Mouse (Mus musculus): ENCODE results near the gene Nubp2.

Gene Nubp2

DNA sequence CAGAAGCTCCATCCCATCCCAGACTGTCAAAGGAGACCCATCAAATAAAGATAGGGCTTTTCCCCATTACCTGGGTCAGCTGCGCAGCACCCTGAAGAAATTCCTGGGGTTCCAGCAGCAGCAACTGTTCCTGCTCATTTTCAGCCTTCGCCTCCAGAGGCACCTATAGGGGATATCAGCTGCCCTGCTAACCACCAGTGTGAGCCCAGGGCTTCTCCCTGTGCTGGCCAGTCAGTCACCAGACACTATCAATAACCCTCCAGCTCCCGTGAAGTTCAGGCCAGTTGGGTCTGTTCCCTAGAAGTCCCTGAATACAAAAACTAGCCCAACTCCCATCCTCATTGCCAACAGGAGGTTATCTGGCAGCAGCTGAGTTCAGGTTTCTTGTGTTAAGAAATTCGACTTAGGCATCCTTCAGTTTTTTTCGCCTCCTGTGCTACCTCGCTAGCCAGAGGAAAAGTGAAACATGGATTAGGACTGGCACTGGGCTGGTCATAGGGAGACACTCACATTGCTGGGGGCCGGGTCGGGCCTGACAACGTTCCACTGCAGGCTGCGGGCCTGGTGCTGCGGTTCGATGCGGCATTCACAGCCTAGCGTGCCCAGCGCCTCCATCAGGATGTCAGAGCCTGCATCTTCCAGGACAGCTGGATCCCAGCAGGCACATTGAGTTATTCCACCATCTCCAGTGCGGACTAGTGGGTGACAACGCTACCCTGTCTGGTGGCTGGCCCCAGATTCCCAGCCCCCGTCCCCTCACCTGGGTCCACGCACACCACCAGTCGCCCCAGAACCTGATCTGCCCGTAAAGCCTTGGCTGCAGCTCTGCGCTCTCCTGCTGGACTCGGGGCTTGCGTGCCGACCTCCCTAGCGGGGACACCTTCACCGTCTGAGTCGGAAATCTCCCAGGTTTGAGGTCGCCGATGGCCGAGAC is 8.2 kb upstream of the Nubp2 start:
- no peak for DNase-seq (ENCODE audit: low read depth, low spot score)

DNA sequence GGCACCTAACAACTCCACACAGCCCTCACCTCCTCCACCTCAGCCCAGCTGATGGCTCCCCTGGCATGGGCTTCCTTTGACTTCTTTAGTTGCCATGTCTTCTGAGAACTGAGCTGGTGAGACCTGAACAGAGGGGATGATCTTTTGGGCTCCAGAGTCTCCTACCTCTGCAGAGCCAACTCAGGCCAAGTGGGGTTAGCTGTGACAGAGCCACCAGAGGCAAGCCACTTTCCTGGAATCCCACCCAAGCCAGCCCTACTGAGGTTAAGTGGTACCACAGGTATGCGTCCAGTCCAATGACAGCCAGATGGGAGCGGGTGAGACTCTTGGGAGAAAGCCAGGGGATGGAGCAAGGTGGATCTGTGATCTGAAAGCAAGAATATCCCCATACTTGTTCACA is 7.1 kb upstream of the Nubp2 start:
- no peak for DNase-seq (ENCODE audit: low read depth, low spot score)

DNA sequence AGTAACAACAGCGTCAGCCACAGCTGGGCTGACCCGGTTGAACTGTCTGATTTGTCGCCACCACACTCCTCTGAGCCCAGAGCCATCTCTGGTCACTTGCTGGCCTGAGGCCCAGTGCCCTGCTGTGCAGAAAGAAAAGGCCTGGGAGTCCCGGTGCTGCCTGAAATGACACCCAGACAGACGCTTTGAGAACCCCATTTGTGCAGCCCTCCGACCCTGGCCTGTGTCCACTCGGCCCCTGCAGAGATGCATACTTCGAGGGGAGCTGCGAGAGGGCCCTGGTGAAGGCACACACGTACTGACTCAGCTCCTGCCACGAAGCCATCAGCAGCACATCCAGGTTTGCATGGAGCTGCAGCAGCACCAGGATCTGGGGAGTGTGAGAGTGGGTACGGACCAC is 6.6 kb upstream of the Nubp2 start:
- no peak for DNase-seq (ENCODE audit: low read depth, low spot score)

DNA sequence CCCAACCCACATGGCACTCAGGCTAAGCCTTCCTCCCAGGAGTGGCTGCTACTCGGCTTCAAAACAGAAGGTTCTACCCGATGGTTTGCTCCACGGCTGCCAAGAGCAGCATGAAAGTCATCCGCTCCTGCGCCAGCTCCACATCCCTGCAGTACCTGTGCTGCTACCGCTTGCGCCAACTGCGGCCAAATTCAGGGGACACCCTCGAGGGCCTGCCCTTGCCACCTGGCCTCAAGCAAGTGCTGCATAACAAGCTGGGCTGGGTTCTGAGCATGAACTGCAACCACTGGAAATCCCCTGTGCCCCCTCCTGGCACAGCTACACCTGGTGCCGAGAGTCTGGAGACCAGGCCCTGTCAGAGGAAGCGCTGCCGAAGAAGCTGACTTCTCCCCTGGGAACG is 5.2 kb upstream of the Nubp2 start:
- no peak for DNase-seq (ENCODE audit: low read depth, low spot score)

DNA sequence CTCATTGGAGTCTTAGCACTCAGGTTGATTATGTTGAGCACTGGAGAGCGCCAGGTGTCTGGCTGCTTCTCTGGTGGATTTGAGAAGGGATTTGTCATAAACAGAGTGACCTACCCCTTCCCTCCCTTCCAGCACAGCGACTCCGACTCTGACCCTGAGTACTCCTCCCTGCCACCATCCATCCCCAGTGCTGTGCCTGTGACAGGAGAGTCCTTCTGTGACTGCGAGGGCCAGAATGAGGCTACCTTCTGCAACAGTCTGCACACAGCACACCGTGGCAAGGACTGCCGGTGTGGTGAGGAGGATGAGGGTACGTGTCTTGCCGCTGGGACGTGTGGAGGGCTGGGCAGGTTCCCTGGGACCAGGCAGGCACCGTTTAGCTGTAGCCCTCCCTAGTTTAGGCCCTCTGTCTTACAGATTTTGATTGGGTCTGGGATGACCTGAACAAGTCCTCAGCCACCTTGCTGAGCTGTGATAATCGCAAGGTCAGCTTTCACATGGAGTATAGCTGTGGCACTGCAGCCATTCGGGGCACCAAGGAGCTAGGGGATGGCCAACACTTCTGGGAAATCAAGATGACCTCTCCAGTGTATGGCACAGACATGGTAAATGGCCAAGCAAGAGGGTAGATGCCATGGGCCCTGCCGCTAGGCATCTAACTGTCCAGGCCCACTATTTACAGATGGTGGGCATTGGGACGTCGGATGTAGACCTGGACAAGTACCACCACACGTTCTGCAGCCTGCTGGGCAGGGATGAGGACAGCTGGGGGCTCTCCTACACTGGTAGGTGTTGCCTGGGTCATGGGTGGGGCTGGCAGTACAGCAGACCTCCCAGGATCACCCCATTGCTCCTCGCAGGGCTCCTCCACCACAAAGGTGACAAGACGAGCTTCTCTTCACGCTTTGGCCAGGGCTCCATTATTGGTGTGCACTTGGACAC is 4.3 kb upstream of the Nubp2 start:
- DNase-seq (ENCODE audit: low read depth, low spot score), result no peak

DNA sequence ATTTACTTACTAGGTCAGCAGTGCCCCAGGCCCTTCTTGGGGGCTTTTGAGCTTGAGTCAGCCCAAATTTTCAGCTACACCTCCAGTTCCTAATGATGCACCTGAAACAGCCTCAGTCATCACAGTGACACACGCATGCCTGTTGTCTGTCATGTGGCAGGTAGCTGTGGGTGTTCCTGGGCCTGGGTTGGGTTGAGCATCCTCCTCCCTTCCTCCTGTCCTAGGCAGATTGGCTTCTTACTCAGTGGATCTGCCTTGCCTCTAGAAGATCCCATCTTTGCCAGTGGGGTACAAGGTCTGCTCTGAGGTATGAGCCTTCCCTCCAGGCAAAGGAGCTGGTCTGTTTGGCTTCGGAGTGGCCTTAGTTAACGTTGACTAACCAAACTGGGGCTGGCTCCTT is 2.7 kb upstream of the Nubp2 start:
- no peak for DNase-seq (ENCODE audit: low read depth, low spot score)

DNA sequence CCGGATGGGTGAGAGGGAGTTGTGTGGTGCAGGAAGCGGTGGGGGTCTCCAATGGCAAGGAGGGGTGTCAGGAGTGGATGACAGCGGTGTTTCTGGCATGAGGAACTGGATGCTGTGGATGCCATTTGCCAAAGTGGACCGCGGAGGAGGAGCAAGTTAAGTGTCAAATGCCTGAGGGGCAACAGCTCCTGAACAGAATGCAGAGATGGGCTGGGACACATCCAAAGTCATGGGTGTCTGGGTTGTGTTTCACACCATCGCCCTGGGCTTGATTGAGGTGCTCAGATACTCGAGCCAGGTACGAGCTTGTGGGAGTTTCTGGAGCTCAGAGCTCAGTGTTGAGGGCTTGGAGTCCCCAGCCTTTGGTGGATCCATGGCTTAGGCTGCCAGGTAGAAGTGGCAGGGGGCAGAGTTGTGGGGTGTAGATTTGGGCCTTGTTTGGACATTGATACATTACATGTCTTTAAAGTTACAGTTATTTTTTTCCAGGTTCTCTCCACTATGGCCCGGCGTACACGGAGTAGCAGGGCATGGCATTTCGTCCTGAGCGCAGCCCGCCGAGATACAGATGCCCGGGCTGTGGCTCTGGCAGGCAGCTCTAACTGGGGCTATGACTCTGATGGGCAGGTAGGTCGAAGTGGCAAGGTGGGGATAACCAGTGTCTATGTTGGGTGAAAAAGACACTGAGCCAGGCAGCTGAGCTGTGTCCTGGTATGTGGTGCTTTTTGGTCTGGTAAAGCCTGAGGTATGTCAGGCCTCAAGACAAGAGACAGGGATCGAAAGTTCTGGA is 1.3 kb upstream of the Nubp2 start:
- DNase-seq (ENCODE audit: low read depth, low spot score), result peak; percentile 40

DNA sequence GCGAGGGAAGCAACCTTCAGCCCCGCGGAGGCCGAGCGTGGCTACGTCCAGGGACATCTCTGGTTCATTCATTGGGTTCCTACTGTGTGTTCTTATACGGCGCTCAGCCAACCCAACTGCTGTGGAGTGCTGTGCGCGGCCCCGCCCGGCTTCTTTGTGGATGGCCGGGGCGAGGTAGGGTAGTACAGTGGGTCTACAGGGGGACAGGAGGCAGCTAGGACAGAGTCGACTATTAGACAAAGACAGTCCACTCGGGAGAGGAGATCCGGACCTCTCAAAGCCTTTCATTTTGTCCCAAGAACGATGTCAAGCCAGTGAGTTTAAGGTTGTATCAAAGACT is 753 bp upstream of the Nubp2 start:
- no peak for DNase-seq (ENCODE audit: low read depth, low spot score)

DNA sequence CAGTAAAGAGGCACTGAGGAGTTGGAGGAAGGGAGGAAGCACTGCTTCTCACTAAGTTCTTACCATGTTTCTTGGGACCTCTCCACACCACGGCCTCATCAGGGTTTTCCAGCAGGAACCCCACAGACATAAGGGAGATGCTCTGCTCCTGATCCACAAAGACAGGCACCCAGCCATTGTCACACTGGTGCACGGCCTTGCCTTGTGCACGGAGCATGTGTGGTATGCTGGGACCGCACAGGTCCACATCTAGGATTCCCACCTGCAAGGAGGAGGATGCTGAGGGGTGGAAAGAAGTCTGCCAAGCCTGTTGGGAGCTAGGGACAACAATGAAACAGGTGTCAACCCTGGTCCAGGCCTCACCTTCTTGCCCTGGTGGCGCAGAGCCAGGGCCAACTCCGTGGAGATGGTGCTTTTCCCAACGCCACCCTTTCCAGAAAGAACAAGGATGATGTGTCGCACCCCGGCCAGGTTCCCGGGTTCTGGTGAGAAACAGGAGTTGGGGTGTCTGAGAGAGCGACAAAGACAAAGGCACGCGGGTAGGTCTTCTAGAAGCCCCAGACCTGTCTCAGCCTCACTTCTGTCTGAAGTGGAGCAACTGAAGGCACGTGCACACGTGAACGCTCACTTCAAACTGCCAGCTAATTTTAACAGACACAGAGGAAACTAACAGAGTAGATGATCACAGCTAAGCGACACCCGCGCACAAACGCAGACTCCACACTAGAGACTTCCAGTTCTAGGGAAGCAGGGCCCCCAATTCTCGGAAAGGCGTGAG is 604 bp downstream of the Nubp2 start:
- DNase-seq (ENCODE audit: low read depth, low spot score), result peak; percentile 14

DNA sequence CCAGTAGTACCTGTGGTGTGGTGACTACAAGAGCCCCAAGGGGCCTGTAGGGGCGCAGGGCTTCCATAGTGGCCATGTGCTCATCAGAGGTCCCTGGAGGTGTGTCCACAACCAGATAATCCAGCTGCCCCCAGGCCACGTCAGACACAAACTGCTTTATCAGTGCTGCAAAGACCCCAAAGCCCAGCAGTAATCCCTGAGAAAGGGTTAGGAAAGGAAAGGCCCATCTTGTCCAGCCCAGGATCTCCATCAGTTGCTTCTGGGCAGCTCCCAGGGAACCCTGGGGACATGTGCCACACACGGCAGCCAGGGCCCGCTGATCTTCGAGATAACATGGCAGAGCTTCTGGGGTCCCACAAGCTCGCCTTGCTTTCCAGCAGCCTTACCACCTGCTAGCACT is 1.8 kb downstream of the Nubp2 start:
- no peak for DNase-seq (ENCODE audit: low read depth, low spot score)

DNA sequence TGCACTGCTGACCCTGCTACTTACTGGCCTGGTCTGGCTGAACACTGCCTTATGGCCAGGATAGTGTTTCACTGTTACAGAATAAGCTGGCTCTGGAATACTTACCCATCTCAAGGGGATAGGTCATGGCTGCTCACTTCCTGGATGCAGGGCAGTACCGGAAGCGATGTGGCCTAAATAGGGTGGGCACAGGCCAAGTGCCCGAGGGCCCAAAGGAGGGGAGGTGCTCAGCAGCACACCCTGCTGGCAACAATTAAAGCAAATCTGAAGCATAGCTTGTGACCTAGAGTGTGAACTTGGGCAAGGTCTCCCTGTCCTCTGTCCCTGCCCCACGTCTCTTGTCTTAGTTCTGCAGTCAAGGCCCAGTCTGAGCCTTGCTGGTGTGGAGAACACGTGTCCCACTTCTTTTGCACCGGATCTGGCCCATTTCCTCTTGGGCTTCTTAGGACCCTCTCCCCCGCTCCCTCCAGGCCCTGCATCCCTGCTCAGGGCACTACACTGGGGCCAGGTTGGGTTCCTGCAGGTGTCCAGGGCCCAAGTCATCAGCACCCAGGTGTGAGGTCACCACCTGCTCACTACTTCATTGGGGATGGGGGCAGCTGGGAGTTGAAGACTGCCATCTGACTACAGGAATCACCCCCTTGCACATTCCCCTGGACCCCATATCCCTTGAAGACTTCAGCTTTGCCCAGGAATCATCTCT is 4.3 kb downstream of the Nubp2 start:
- DNase-seq (ENCODE audit: low read depth, low spot score), result peak; percentile 86

DNA sequence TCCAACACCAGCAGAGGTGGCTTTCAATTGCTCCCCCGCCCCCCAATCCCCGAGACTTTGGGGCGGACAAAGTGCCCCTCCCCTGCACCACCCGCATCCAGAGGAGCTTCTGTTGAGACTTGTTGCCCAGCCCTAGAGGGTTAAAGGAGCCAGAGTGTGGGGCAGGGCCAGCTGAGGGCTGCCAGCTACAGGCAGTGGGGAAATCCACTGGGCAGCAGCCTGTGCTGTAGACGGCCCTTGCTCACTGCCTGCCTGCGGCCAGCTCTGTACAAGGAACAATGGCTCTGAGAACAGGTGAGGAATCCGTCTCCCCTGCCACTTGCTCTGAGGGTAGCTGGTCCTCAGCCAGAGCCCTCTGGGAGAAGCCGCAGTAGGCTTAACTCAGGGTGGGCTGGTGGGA is 7.6 kb downstream of the Nubp2 start:
- peak; percentile 31 for DNase-seq (ENCODE audit: low read depth, low spot score)

DNA sequence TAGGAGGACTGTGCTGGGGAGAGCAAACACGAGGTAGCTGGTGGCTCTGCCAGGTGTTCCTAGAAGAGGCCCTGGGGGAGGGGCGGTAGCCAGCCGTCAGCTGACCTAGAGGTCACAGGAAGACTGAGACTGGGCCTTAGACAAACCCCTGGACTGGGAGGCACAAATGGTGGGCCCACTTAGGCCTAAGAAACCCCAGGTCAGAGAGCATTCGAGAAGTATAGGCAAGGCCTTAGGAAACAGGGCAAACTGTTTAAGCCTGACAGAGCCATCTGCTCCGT is 8.1 kb downstream of the Nubp2 start:
- DNase-seq (ENCODE audit: low read depth, low spot score), result peak; percentile 62

DNA sequence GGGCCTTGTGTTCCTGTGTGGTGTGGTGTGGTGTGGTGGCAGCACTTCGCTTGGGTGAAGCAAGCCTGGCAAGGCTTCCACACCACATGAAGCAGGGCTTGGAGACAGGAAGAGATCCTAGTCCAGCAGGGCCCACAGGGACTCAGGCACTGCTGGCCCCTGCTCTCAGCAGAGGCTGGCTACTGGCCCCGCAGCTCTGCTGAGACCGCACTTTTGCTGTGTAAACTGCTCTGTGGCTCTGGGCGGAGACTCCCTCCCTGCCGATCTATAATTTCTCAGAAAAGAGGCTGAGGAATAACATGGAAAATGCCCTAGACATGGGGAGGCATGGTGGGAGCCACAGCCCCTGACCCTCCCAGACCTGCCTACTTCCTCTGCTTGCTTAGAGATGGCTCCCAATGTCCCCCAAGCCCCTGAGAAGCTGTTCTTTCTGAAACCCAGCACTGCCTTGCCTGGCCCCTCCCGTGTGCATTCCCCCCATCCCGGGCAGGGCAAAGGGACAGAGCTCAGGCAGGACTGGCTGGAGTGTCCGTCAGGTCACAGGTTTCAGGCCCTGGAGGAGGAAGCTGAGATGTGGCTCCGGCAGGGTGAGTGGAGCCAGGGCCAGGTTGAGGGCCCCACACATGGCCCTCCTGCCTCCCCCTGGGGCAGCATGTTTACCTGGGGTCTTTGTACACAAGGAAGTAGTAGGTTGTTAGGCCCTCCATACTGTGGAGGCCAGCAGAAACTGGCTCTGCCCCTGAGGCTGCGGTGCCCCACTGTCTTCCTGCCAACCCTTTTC is 8.6 kb downstream of the Nubp2 start:
- DNase-seq (ENCODE audit: low read depth, low spot score), result no peak

DNA sequence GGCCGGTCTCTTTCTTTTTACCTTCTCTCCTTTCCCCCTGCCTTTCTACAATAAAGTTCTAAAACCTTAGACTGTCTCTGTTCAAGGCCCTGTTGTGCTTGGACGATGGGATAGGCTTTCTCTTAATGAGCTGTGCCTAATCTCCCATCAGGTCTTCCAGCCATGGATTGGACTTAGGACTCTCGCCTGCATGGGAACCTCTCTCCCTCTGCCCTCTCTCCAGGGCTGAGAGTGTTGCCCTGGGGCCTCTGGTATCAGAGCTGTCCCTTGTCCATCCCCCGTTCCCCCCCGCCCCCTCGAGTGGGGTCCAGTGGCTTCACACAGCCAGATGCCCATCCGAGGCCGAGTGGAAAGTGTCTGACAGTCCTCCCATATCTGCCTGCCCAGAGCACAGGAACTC is 11.2 kb downstream of the Nubp2 start:
- DNase-seq (ENCODE audit: low read depth, low spot score), result no peak

DNA sequence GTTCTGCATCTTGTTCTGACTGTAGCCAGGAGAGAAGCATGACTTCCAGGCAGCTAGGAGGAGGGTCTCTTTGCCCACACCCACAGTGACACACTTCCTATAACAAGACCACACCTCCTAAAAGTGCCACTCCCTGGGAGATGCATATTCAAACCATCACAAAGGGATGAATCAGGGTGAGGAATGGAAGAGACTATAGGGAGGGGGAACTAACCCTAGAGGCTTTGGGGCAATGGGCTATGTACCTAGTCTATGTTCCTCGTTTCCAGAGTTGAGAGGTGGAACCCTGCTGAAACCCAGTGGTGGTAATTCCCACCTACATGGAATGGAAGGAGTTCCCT is 11.8 kb downstream of the Nubp2 start:
- DNase-seq (ENCODE audit: low read depth, low spot score), result peak; percentile 87

DNA sequence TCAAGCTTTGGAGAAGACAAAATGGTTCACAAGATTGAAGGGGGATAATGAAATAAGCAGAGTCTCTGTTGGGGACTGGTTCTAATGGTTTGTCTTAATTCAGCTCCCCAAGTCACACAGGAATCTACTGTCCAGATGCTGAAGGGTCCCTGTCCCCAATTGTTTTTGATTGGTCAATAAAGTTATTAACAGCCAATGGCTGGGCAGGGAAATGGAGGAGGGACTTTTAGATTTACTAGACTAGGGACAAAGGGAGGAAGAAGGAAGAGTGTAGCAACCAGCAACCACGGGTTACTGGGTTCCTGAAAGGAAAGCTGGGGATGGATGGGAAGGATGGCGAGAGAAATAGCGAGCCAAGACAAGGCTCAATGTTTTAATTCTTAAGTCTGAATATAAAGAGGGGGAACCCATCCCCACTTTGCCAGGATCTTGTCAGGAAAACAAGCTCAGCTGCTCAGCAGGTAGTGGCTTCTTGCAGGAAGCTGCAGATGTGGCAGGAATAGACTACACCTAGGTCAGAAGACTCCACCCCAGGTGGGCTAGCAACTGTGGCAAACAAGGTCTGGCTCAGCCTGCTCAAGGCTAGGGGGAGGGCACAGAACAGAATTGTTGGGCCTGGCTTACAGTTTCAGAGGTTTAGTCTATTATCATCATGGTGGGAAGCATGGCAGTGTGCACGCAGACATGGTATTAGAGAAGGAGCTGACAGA is 12.3 kb downstream of the Nubp2 start:
- peak; percentile 77 for DNase-seq (ENCODE audit: low read depth, low spot score)

DNA sequence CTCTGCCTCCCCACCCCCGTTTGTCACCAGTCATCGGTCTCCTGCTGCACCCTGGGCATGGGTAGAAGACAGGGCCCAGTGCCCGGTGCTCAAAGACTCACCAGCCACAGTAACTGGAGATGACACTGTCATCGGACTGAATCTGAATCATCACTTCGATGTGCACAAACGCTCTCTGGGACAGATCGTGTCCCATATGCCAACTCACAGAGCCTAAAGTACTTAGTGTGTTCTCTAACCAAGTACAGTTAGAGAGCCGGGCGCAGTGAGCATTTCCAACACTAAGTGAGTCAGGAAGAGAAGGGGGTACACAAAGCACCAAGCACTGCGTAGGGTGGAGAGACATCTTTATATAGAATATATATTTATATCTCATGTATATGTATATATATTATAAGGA is 18.2 kb downstream of the Nubp2 start:
- DNase-seq (ENCODE audit: low read depth, low spot score), result no peak

DNA sequence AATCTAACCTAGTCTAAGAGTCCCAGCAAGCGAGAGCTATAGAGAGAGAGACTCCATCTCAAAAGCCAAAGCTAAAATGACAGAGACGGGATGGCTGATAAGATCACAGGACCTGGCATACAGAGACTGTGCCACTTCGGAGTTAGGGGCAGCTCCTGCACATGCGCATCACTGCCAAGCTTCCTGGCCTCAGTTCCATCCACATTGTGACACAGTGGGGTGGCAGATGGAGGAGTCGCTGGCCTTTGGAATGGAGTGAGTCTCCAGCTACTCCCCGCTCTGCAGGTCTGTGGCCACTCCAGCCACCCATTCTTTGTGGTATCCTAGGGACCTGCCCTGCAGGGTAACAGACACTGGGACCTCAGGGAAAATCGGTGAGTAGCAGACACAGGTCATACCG is 20.4 kb downstream of the Nubp2 start, which contains the start of gene Igfals:
Gene Igfals, plus strand, starts transcription at position 222 of the 400 bp plus-strand sequence.
- DNase-seq (ENCODE audit: low read depth, low spot score), result no peak

Data from ZHBTc4 (cell line).